Mouse (Mus musculus): ENCODE data around the gene Dusp7. TPM values are rescaled to one million over a fixed set of nuclear protein-coding genes. Genes with fewer than 3 reads are reported as not detected.

Dusp7 gene
- 100 to 1,000 TPM; 103 to 118 TPM for total RNA-seq (2021)

DNA sequence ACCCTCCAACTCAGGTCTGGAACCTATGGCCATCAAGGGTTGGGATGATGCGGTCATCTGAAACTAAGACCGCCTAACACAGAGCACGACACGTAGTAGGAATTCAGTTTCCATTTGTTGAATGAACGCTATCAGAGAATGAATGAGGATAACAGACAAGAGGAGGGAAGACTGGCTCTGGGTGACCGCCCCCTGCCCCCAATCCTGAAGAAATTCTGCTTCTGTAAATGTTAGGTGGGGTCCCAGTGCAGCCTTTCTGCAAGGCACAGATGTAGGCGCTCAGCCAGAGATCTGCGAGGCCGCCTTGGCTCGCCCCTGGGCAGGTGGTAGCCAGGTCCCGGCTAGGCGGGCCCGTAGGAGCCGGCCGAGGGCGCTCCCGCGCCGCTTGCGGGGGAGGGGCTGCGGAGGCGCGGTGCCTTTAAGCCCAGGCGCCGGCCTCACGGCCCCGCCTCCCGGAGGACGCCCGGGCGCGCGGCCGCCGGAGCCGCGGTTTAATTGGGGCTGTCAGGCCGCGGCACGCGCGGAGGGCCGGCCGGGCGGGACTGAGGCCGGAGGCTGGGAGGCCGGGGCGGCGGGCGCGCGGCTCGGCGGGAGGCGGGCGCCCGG lies at the start of gene Dusp7:
Gene Dusp7 (plus strand): TSS at position 521 of the 606 bp plus-strand sequence.
- peak; percentile 79 to 90 for DNase-seq (ENCODE audit: low spot score in 2 of 2)
- intact Hi-C loops (cut with DNase I) = loop anchor here (1.0 to 2.0 kb wide), 2 partner anchors 50 to 61 kb away; no protein-coding TSS in a partner anchor

DNA sequence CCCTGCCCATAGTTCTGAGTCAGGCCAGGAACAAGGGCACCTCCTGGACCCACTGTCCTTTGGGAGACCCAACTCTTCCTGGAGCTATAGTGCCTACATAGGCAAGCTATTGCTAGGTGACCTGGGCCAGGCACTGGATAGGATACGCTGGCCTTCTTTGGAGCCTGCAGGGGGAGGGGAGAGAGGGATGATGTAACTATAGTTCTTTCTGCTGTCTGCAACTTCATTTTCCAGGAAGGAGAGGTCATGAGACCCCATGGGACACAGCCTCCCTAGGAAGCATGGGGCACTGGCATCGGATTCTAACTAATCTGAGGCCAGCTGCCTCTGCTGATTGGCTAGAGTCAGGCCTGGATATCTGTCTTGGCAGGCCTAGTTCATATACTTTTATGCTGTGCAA lies 49.3 kb upstream of the Dusp7 start:
- intact Hi-C loops (cut with DNase I) = no loop called here
- DNase-seq (ENCODE audit: low spot score in 2 of 2) = no peak

DNA sequence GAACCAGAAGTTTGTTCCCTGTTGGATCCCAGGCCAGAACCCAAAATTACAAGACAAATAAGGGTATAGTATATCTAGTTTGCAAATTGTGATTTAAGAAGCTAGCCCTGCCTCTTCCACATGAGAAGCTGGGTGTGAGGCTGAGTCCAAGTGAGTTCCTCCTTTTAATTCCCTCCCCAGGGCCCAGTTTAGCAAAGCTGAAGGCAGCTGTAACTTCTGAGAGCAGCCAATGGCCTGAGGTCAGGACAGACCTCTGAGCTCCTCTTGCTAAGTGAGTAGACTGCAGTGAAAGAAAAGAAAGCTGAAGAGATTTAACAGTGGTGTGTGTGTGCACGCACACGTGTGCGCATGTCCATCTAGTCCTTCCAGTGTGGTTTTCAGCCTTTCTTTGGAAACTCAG lies 45.9 kb upstream of the Dusp7 start:
- intact Hi-C loops (cut with DNase I) = no loop called here
- DNase-seq (ENCODE audit: low spot score in 2 of 2) = no peak

DNA sequence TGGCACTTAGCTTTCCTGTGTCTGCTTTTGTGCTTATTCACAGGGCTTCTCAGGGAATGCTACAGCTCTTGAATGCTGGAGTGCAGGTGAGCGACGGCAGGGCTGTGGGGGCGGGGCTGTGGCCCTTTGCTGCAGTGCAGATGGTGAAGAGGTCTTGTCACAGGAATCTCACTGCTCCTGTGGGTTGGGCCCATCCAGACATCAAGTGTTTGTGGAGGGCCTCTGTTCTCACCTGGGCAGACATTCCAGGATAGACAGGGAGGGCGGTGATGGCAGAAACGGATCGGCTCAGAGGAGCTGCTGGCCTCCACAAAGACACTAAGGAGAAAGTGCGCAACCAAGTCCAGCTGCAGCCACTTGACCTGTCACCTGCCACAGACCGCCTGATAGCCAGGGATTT lies 42.2 kb upstream of the Dusp7 start:
- intact Hi-C loops (cut with DNase I) = no loop called here
- DNase-seq (ENCODE audit: low spot score in 2 of 2) = no peak

DNA sequence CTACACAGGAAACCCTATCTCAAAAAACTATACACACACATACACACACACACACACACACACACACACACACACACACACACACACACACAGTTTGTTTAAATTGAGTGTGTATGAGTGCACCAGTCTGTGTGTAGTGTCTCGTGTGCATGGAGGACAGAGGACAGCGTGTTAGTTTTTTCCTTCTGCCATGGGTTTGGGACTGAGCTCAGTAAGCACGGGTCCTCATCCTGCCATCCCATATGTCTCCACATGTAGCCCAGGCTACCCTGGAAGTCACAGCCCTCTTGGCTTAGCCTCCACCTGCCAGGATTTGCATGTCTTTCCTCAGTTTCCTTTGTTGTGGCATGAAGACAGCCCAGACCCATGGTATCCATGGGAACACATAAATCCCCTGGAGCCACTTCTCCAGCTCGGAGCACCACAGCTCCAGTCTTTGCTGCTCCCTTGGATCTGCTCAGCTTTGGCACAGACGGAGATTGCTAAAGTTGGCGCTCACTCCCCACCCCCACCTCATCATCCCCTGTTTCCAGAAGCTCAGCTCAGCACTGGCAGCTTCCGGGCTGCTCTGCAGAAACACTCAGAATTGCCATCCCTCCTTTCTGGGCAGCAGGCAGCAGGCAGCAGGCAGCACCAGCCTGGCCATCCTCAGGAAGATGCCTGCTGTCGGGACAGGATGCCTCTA lies 41.2 kb upstream of the Dusp7 start:
- intact Hi-C loops (cut with DNase I) = no loop called here
- DNase-seq (ENCODE audit: low spot score in 2 of 2) = peak in 1 of 2 experiments; percentile 58

DNA sequence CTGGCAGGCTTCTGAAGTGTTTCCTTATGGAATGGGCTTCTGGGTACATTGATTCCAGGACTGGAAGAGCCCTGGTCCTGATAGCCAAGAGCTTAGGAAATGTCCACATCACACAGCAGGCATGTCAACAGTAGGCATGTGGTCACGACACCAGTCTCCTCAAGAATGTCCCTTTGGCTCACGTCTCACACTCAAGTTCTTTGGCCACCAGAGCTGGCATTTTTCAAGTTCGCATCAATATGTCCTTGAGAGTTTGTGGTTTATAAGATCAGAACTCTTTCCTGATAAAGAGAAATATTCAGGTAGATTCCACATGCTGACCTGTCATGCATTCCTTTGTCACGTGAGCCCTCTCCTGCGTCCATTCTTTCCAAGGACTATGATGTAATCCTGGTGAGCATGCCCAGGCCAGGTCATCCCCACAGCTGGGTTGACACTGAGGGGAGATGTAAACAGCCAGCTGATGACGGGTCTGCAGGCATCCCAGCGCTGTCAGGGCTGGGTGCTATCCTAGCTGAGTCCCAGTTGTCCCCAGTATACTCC lies 40.3 kb upstream of the Dusp7 start:
- DNase-seq (ENCODE audit: low spot score in 2 of 2) = no peak
- intact Hi-C loops (cut with DNase I) = no loop called here

DNA sequence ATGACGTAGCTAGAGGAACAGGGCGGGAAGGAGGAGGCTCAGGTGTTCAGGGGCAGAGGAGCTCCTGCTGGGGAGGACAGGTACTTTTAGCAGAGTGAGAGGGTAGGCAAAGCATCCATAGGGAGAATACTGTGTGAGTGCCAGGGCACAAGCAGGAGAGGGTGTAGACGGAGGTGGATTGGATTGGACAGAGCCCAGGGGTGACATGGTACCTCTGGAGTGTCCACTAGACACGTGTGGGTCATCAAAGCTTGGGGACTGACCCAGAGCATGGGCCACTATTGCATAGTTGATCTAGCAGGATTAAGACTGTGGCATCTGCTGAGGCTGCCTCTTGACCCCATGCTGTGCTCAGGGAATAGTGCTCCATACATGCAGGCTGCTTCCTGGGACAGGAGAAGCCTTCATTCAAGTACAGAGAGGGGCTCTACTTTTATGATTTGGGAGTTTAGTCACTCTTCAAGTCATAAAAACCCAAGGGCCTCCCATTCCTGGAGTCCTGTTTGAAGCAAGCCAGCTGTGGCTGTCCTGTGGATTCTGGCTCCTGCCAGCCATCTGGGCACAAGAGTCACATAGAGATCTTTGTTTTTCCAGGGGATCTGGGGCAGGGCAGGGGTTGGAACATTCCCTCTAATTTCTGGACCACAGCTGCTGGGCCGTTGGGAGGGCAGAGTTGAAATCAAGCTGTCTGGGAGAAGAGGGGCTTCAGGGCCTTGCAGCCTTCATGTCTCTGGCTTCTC lies 39.5 kb upstream of the Dusp7 start:
- no peak for DNase-seq (ENCODE audit: low spot score in 2 of 2)
- intact Hi-C loops (cut with DNase I) = no loop called here

DNA sequence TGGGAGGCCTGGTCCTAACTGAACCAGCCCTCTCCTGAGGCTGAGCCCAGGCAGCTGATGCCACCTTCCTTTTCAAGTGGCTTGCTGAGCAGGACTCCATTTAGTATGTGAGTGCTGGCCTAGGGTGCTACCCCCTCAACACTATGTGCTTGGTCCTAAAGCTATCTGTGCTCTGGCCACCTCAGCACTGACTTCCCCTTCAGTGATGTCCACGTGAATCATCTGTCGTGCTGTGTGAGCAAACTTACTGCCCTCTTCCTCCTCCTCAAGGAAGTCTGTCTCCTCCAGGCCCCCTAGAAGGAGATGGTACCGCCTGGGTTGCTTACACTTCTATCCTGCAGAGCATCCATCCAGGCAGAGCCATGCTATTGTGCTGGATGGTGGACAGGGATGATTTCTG lies 35.7 kb upstream of the Dusp7 start:
- intact Hi-C loops (cut with DNase I) = no loop called here
- no peak for DNase-seq (ENCODE audit: low spot score in 2 of 2)

DNA sequence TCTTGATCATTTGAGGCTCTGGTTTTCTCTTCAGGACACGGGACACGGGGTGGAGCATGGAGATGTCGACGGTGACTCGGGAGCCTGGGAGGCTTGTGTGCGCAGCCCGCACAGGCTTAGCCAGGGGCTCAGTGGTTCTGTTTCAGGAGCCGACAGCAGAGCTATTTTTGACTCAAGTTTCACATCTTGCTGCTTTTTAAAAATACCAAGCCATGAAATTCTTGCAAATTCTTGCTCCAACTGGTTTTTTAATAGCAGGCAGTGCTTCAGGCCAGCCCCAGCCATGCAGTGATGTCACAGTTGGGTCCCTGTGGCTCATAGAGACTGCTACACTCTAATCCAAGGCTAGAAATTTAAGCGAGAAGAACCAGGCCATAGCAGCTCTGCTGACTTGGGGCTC lies 30.8 kb upstream of the Dusp7 start:
- intact Hi-C loops (cut with DNase I) = no loop called here
- peak in 1 of 2 experiments; percentile 69 for DNase-seq (ENCODE audit: low spot score in 2 of 2)

DNA sequence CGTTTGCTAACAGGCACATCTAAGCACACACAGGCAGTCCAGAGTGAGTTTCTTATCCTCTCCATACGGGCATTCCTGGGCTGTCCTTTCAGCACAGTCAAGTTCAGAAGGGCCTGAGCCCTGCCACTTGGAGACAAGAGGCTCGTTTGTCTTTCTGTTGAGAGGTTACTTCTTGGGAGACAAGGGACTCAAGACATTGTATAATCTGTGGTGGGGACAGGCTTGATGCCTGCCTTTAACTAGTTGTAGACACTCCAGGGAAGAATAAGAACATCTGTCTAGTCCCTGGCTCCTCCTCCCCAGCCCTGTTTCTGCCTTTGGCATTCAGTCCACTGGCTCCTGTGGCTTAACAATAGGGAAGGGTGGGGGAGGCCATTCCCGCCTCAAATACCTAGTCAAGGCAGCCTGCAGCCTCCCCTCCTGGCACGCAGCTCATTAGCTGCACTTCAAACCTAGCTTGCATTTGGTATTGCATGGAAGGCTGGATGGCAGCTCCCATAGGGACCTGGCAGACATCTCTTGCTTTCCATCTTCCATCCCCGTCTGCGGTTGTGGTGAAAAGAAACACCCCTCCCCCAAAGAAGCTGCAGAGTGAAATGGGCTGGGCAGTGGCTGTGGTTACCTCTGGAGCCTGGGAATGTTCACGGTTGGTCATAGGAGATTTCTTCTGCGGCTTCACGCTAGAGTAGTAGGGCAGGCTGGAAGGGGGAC lies 29.8 kb upstream of the Dusp7 start:
- intact Hi-C loops (cut with DNase I) = no loop called here
- no peak for DNase-seq (ENCODE audit: low spot score in 2 of 2)

DNA sequence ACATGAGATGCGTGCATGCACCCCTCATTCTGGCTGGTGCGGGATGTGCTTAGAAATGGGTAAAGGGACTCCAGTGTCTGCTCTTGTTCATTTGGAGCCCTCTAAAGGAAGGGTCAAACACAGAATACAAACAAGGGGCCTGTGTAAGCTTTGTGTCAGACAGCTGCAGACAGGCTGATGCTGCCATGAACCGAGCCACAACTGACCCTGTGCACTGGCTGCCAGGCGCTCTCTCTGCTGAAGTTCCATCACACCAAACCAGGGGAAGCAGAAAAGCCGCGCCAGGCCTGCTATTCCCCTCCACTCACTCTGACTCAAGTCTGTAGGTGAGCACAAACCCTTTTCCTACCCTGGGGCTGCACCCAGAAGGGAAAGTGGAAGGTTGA lies 29.3 kb upstream of the Dusp7 start:
- DNase-seq (ENCODE audit: low spot score in 2 of 2) = no peak
- intact Hi-C loops (cut with DNase I) = no loop called here

DNA sequence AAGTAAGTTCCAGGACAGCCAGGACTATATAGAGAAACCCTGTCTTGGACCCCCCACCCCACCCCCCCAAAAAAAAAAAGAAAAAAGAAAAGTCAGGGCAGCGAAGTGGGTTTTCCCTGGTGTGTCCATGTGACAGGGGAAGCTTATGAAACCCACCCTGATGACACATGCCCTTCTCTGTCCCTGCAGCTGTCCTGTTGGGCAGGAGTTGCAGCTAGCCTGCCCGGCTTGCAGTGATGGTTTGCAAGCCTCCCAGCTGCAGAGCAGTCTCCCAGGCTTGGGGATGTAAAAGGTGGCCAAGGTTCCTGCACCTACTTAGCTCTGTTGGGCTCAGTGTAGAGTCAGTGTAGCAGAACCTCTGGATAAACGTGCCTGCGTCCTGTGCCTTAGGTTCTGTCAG lies 28.7 kb upstream of the Dusp7 start:
- no peak for DNase-seq (ENCODE audit: low spot score in 2 of 2)
- intact Hi-C loops (cut with DNase I) = loop anchor here (5.0 kb wide), 1 partner anchor 32 kb away; no protein-coding TSS in a partner anchor

DNA sequence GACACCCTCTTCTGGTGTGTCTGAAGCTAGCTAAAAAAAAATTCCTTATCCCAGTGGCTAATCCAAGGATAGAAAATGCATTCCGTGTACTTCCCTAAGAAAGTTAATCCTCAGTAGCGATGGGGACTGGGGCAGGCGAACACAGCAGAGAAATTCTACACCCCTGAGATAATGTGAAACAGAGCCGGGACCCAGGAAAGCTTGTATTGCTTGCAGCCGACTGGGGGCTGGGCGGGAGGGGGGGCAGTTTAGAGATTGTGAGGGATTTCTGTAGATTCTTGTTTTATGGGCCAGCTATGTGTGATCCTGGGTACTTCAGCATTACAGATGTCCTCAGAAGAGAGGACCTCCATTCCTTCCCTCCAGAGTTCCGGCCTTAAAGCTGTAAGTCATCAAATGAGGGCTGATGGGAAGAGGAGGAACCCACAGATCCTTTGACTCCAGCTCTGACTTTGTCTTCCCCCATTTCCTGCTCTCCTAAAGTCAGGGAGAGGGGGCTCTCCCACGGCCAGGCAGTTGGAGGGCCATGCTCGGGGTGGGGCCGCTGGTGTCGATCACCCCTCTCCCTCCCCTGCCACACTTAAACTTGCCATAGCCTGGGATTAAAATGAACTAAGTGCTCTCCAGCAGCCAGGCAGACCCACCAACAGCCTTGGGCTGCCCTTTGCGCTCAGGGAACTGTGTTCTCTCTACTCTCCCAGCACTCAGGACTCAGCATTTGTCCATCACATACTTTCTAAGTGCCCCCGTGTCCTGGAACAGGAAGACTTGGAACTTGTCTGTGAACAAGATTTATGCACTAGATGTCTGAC lies 27.7 kb upstream of the Dusp7 start:
- intact Hi-C loops (cut with DNase I) = loop anchor here (5.0 kb wide), 1 partner anchor 33 kb away; no protein-coding TSS in a partner anchor
- DNase-seq (ENCODE audit: low spot score in 2 of 2) = no peak

DNA sequence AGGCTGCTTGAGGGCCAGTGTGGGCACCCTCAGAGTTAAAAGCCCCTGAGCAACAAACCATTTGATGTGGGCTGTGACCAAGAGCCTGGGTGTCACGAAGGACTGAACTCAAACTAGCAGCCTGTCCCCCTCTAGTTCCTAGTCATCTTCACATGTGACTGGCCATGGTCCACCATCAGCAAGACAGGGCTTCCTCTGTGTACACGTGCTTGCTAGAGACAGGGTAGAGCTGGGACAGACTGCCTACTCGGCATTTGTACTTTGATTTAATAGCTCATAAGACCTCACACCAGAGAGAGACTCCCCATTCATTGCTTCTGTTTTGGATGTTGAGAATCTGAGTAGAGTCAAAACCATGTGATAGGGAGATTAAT lies 27.1 kb upstream of the Dusp7 start:
- no peak for DNase-seq (ENCODE audit: low spot score in 2 of 2)
- intact Hi-C loops (cut with DNase I) = loop anchor here (5.0 kb wide), 1 partner anchor 34 kb away; no protein-coding TSS in a partner anchor

DNA sequence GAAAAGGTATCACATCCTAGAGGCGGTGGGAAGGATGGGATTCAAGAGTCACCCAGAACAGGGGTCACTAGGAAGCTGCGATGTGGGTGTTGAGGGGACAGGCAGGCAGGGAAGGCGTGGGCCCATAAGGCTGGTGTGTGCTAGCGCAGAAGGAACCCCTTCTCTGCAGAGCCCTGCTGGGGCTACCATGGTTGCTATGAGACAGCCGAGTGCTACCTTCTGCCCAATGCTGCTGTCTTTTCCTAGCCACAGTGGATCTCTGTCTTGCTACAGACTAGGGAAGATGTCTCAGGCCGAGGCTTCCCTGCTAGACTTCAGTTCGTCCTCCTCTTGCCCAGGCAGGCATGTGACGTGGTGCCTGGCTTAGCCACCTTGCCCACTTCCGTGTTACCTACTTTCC lies 25.9 kb upstream of the Dusp7 start:
- DNase-seq (ENCODE audit: low spot score in 2 of 2) = no peak
- intact Hi-C loops (cut with DNase I) = loop anchor here (5.0 kb wide), 1 partner anchor 35 kb away; no protein-coding TSS in a partner anchor

DNA sequence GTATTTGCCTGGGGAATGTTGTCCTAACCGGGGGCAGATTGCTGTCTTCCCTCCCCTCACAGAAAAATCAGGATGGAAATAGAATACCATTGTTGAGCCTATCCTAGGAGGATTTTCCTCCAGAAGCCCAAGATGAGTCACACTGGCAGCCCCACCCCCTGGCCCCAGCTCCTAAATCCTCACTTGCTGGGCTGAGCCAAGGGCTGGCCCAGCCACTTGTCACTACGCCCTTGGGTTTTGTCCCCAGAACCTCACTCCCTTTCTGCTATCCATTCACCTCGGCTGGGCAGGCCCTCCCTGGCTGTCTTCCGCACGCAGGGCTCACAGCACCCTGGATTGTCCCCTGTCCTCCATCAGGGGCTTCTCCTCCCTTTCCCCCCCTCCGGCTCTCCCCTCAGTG lies 23.3 kb upstream of the Dusp7 start:
- intact Hi-C loops (cut with DNase I) = no loop called here
- DNase-seq (ENCODE audit: low spot score in 2 of 2) = peak; percentile 61 to 65

DNA sequence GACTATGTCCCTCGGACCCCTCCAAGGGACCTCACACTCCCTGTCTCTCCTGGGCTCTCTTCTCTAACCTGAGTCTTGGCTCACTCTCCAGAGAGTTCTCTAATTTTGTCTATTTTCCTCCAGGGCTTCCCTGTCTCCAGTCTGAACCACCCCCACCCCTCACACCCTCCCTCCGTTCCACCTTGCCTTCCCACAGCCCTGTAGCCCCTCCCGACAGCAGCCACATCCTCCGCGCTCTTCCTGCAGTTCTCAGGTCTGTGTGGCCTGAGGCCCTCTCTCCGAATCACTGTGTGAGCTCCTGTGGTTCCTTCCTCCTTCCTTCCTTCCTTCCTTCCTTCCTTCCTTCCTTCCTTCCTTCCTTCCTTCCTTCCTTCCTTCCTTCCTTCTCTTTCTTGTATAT lies 22.8 kb upstream of the Dusp7 start:
- intact Hi-C loops (cut with DNase I) = no loop called here
- DNase-seq (ENCODE audit: low spot score in 2 of 2) = no peak

DNA sequence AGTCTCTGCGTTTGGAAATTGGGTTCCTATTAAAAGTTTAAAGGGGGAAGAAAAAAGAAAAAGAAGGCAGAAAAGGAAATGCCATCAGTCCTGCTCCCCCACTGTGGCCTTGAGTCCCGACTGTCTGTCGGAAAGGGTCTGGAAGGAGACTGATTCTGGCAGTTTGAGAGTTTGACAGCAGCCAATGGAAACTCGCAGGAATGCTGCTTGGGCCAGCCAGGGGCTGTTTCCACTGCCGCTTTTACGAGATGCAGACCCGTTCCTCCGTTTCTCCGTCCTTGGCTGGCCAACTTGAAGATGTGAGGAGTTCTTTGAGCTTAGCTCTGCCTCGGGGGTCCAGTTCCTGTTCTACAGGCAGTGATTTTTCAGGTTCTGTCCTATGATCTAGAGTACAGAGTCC lies 20.2 kb upstream of the Dusp7 start:
- no peak for DNase-seq (ENCODE audit: low spot score in 2 of 2)
- intact Hi-C loops (cut with DNase I) = no loop called here

DNA sequence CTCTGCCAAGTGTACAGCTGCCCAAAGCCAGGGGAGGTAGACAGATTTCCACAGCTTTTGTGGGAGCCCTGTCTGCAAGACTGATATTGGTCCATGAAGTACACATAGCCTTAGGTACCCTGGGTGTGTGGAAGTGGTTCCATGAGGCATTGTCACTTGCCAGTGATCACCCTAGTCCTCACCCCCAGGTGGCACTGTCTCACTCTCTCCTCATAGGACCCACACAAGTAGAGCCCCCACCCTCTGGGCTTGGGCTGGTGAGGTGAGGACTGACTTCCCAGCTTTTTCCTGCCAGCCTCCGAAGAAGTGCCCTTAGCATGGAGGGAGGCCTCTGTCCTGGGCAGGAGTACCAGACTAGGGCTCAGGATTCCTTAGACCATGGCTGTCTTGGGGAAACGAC lies 19.4 kb upstream of the Dusp7 start:
- DNase-seq (ENCODE audit: low spot score in 2 of 2) = no peak
- intact Hi-C loops (cut with DNase I) = no loop called here

Data from left cerebral cortex, postnatal 36 days (tissue).